ENCODE assay signal across 13 mouse cellular contexts in the genomic region with DNA sequence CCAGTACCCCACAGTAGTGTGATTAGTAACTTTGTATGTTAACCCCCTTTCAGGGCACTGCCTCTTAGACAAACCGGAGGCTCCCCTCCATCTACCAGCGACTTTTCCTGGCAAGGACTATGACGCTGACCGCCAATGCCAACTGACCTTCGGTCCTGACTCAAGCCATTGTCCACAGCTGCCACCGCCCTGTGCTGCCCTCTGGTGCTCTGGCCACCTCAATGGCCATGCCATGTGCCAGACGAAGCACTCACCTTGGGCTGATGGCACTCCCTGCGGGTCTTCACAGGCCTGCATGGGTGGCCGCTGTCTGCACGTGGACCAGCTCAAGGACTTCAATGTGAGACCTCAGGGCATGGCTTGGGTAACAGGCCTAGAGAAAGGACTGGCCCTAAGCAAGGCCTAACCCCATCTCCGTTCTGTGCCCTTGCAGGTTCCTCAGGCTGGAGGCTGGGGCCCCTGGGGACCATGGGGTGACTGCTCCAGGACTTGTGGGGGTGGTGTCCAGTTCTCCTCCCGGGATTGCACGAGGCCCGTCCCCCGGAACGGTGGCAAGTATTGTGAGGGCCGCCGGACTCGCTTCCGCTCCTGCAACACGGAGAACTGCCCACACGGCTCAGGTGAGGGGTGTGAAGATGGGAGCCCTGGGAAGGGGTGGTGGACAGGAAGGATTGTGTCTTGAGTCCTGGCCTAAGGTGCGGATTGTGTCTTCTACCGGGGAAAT. TPM values are rescaled to one million over a fixed set of nuclear protein-coding genes. Genes with fewer than 3 reads are reported as not detected.
DNase-seq lines count a peak whose midpoint lies in the region; ATAC-seq and TF ChIP-seq lines count a peak whose summit lies in the region.
"Had no signal": no experiment of that assay in that cellular context is flagged by ENCODE, and none has a peak within 500 bp of the region (broad histone marks: within the 10 kb centered on the region; RNA-seq: fewer than 3 reads in every experiment).

No protein-coding gene starts in this region.

- H3K27me3 ChIP-seq in heart, adult 2 months (ENCODE audit: control insufficient read depth, insufficient read depth, low read length), result no peaks in the 10 kb centered on the region
- H3K27me3 ChIP-seq in midbrain, embryonic 10.5 days (ENCODE audit: low read depth, poor library complexity, severe bottlenecking), result no peaks in the 10 kb centered on the region
- H3K27me3 ChIP-seq in midbrain, embryonic 11.5 days (ENCODE audit: control insufficient read depth, insufficient read depth, low read length), result no peaks in the 10 kb centered on the region
- H3K27me3 ChIP-seq in embryonic facial prominence, embryonic 10.5 days (replicated peaks; ENCODE audit: low read depth, poor library complexity, severe bottlenecking), result no peaks in the 10 kb centered on the region
- H3K27me3 ChIP-seq: limb, embryonic 13.5 days had no signal

- no peak overlapping the region for H3K27ac ChIP-seq in heart, adult 2 months
- peak overlapping the region; percentile 6; the same call in 1 of the 2 replicates for H3K27ac ChIP-seq in midbrain, embryonic 10.5 days (replicated peaks)
- no peak overlapping the region for H3K27ac ChIP-seq in midbrain, embryonic 11.5 days (ENCODE audit: low read depth, low read length)
- H3K27ac ChIP-seq in embryonic facial prominence, embryonic 10.5 days (replicated peaks), result peak overlapping the region; percentile 54
- H3K27ac ChIP-seq: heart, embryonic 10.5 days; limb, embryonic 13.5 days had no signal

- no peaks in the 10 kb centered on the region for H3K36me3 ChIP-seq in heart, adult 2 months (ENCODE audit: control insufficient read depth, insufficient read depth, low read length)
- peaks cover 47% of the 10 kb centered on the region for H3K36me3 ChIP-seq in midbrain, embryonic 10.5 days
- H3K36me3 ChIP-seq in midbrain, embryonic 11.5 days (ENCODE audit: control insufficient read depth, insufficient read depth, low read length), result no peaks in the 10 kb centered on the region
- H3K36me3 ChIP-seq in embryonic facial prominence, embryonic 10.5 days (replicated peaks), result peaks cover 66% of the 10 kb centered on the region

- WGBS in heart, adult 2 months, result 78% methylated on average over 24 of the region's 24 CpGs
- 88% methylated on average over 24 of the region's 24 CpGs for WGBS in midbrain, embryonic 10.5 days
- WGBS in midbrain, embryonic 11.5 days, result 91% methylated on average over 24 of the region's 24 CpGs
- WGBS in embryonic facial prominence, embryonic 10.5 days, result 91% methylated on average over 24 of the region's 24 CpGs

- no peak overlapping the region for H3K4me2 ChIP-seq in midbrain, embryonic 11.5 days
- H3K4me2 ChIP-seq: limb, embryonic 13.5 days had no signal

- TF ChIP-seq EP300 in heart, adult 2 months (IDR thresholded peaks at IDR 0.05; ENCODE audit: insufficient read depth, low read depth, low read length), result no peak

- H3K79me2 ChIP-seq in heart, adult 2 months (replicated peaks; ENCODE audit: control insufficient read depth, insufficient read depth, low read length), result no peaks in the 10 kb centered on the region

- no peak for DNase-seq in heart, adult 2 months
- DNase-seq in heart, postnatal 36 days, result no peak
- DNase-seq in midbrain, embryonic 10.5 days (ENCODE audit: low spot score), result no peak
- DNase-seq in midbrain, embryonic 11.5 days (ENCODE audit: low spot score, missing footprints), result no peak
- no peak for DNase-seq in embryonic facial prominence, embryonic 10.5 days (ENCODE audit: low spot score)
- no peak for DNase-seq in cerebellum, postnatal 4 days (ENCODE audit: low spot score in 2 of 2)
- DNase-seq in gastrocnemius, postnatal 10 days, result no peak
- DNase-seq: cerebellum, adult 11-12 months; thymus, adult 18-20 months had no signal

- H3K9ac ChIP-seq in heart, adult 2 months (ENCODE audit: low read depth, low read length), result no peak overlapping the region
- no peak overlapping the region for H3K9ac ChIP-seq in midbrain, embryonic 11.5 days (ENCODE audit: low read length)
- H3K9ac ChIP-seq: limb, embryonic 13.5 days had no signal

- peaks cover 1% of the 10 kb centered on the region for H3K4me1 ChIP-seq in heart, adult 2 months (ENCODE audit: control insufficient read depth, insufficient read depth, low read length)
- peaks cover 24% of the 10 kb centered on the region for H3K4me1 ChIP-seq in midbrain, embryonic 10.5 days
- H3K4me1 ChIP-seq in midbrain, embryonic 11.5 days (ENCODE audit: control insufficient read depth, insufficient read depth, low read length), result peaks cover 9% of the 10 kb centered on the region
- peaks cover 21% of the 10 kb centered on the region for H3K4me1 ChIP-seq in embryonic facial prominence, embryonic 10.5 days

- TF ChIP-seq CTCF in heart, adult 2 months (IDR thresholded peaks at IDR 0.05), result peak; percentile 40

- no peak for ATAC-seq in midbrain, embryonic 11.5 days (ENCODE audit: low FRiP score)
- ATAC-seq: midbrain, embryonic 16.5 days had no signal

- intact Hi-C loops in heart, adult 2 months (cut with DNase I), result loop anchor here (2.0 kb wide), 1 partner anchor 145 kb away; no protein-coding TSS in a partner anchor
- intact Hi-C loops in heart, postnatal 36 days (cut with DNase I), result loop anchor here (2.0 kb wide), 2 partner anchors 33 to 145 kb away; partner anchors contain the start of gene Tomm40l

- H3K9me3 ChIP-seq in midbrain, embryonic 10.5 days (replicated peaks), result no peaks in the 10 kb centered on the region
- no peaks in the 10 kb centered on the region for H3K9me3 ChIP-seq in midbrain, embryonic 11.5 days (ENCODE audit: control insufficient read depth, low read length)
- H3K9me3 ChIP-seq in embryonic facial prominence, embryonic 10.5 days, result no peaks in the 10 kb centered on the region
- H3K9me3 ChIP-seq: heart, embryonic 10.5 days; limb, embryonic 13.5 days had no signal

- H3K4me3 ChIP-seq in heart, adult 2 months, result no peak overlapping the region
- H3K4me3 ChIP-seq in midbrain, embryonic 10.5 days, result no peak overlapping the region
- no peak overlapping the region for H3K4me3 ChIP-seq in midbrain, embryonic 11.5 days (ENCODE audit: low read depth, low read length)
- no peak overlapping the region for H3K4me3 ChIP-seq in embryonic facial prominence, embryonic 10.5 days
- H3K4me3 ChIP-seq: heart, embryonic 10.5 days; limb, embryonic 13.5 days had no signal

- TF ChIP-seq POLR2A in heart, adult 2 months (IDR thresholded peaks at IDR 0.05; ENCODE audit: insufficient read depth, low read depth, low read length), result no peak

RNA-seq across cellular contexts. Expression of gene Ndufs2, which starts 5.1 kb away (rescaled TPM):
- total RNA-seq in heart, adult 2 months (2021), result 1,000 to 10,000 TPM; 1,369 to 1,610 TPM
- 997 and 1,250 TPM in 2 replicates for polyA plus RNA-seq in heart, adult 2 months (2012; rRNA removed)
- 1,000 to 10,000 TPM; 1,421 to 1,530 TPM for total RNA-seq in heart, postnatal 36 days (2021)
- polyA plus RNA-seq in midbrain, embryonic 10.5 days (2016; fragmentation: Nextera tagmentation; extraction: Ambion mirVana), result 267 and 268 TPM in 2 replicates
- polyA plus RNA-seq in midbrain, embryonic 11.5 days (2014; fragmentation: Nextera tagmentation; extraction: Ambion mirVana), result 232 and 274 TPM in 2 replicates
- polyA plus RNA-seq in embryonic facial prominence, embryonic 10.5 days (2016; fragmentation: Nextera tagmentation; extraction: Ambion mirVana), result 269 and 279 TPM in 2 replicates
- 100 to 1,000 TPM; 468 to 578 TPM for total RNA-seq in gastrocnemius, postnatal 10 days (2021)

RNA-seq across cellular contexts. Expression of gene Adamts4, which starts 6.0 kb away (rescaled TPM):
- total RNA-seq in heart, adult 2 months (2021), result 1 to 10 TPM in 1 of 2 experiments, under 1 TPM in 1; 0.29 to 1.5 TPM
- polyA plus RNA-seq in heart, adult 2 months (2012; rRNA removed), result 0.92 and 0.94 TPM in 2 replicates
- total RNA-seq in heart, postnatal 36 days (2021), result under 1 TPM; 0.50 to 0.92 TPM
- 9.9 and 10.9 TPM in 2 replicates for polyA plus RNA-seq in midbrain, embryonic 10.5 days (2016; fragmentation: Nextera tagmentation; extraction: Ambion mirVana)
- polyA plus RNA-seq in midbrain, embryonic 11.5 days (2014; fragmentation: Nextera tagmentation; extraction: Ambion mirVana), result 4.0 and 4.4 TPM in 2 replicates
- 11.8 and 12.7 TPM in 2 replicates for polyA plus RNA-seq in embryonic facial prominence, embryonic 10.5 days (2016; fragmentation: Nextera tagmentation; extraction: Ambion mirVana)
- 1 to 10 TPM; 3.9 to 8.0 TPM for total RNA-seq in gastrocnemius, postnatal 10 days (2021)

RNA-seq across cellular contexts. Expression of gene B4galt3, which starts 13.9 kb away (rescaled TPM):
- total RNA-seq in heart, adult 2 months (2021), result 10 to 100 TPM; 16.4 to 17.4 TPM
- 41.9 and 45.7 TPM in 2 replicates for polyA plus RNA-seq in heart, adult 2 months (2012; rRNA removed)
- 10 to 100 TPM; 14.5 to 19.7 TPM for total RNA-seq in heart, postnatal 36 days (2021)
- polyA plus RNA-seq in midbrain, embryonic 10.5 days (2016; fragmentation: Nextera tagmentation; extraction: Ambion mirVana), result 63.5 and 69.5 TPM in 2 replicates
- polyA plus RNA-seq in midbrain, embryonic 11.5 days (2014; fragmentation: Nextera tagmentation; extraction: Ambion mirVana), result 49.5 and 58.4 TPM in 2 replicates
- polyA plus RNA-seq in embryonic facial prominence, embryonic 10.5 days (2016; fragmentation: Nextera tagmentation; extraction: Ambion mirVana), result 68.7 and 70.8 TPM in 2 replicates
- total RNA-seq in gastrocnemius, postnatal 10 days (2021), result 10 to 100 TPM; 11.0 to 17.6 TPM

RNA-seq across cellular contexts. Expression of gene Fcer1g, which starts 22.1 kb away (rescaled TPM):
- total RNA-seq in heart, adult 2 months (2021), result 10 to 100 TPM; 12.4 to 15.3 TPM
- polyA plus RNA-seq in heart, adult 2 months (2012; rRNA removed), result 32.7 and 50.8 TPM in 2 replicates
- total RNA-seq in heart, postnatal 36 days (2021), result 10 to 100 TPM; 13.3 to 16.3 TPM
- 12.7 and 21.1 TPM in 2 replicates for polyA plus RNA-seq in midbrain, embryonic 10.5 days (2016; fragmentation: Nextera tagmentation; extraction: Ambion mirVana)
- 25.5 and 27.3 TPM in 2 replicates for polyA plus RNA-seq in midbrain, embryonic 11.5 days (2014; fragmentation: Nextera tagmentation; extraction: Ambion mirVana)
- polyA plus RNA-seq in embryonic facial prominence, embryonic 10.5 days (2016; fragmentation: Nextera tagmentation; extraction: Ambion mirVana), result 12.4 and 16.5 TPM in 2 replicates
- total RNA-seq in gastrocnemius, postnatal 10 days (2021), result 10 to 100 TPM; 10.4 to 13.3 TPM
- polyA plus RNA-seq: C2C12 had no signal

RNA-seq across cellular contexts. Expression of gene Ppox, which starts 24.7 kb away (rescaled TPM):
- 10 to 100 TPM in 1 of 2 experiments, 1 to 10 TPM in 1; 9.7 to 12.0 TPM for total RNA-seq in heart, adult 2 months (2021)
- 31.4 and 33.1 TPM in 2 replicates for polyA plus RNA-seq in heart, adult 2 months (2012; rRNA removed)
- 10 to 100 TPM; 13.2 to 14.2 TPM for total RNA-seq in heart, postnatal 36 days (2021)
- polyA plus RNA-seq in midbrain, embryonic 10.5 days (2016; fragmentation: Nextera tagmentation; extraction: Ambion mirVana), result 53.0 and 63.9 TPM in 2 replicates
- polyA plus RNA-seq in midbrain, embryonic 11.5 days (2014; fragmentation: Nextera tagmentation; extraction: Ambion mirVana), result 54.1 and 56.3 TPM in 2 replicates
- 52.0 and 57.5 TPM in 2 replicates for polyA plus RNA-seq in embryonic facial prominence, embryonic 10.5 days (2016; fragmentation: Nextera tagmentation; extraction: Ambion mirVana)
- total RNA-seq in gastrocnemius, postnatal 10 days (2021), result 10 to 100 TPM; 11.6 to 15.1 TPM

Comparison
In these comparisons a context has a peak if more than half of its experiments do, and no peak if none do; other contexts are left out.
1. H3K27ac ChIP-seq: peak in midbrain, embryonic 10.5 days (single experiment) and embryonic facial prominence, embryonic 10.5 days (single experiment); none in heart, adult 2 months (single experiment) and midbrain, embryonic 11.5 days (single experiment).